Mouse (Mus musculus) midbrain, embryonic 12.5 days (tissue): ENCODE results near the gene Gm20388. TPM values are rescaled to one million over a fixed set of nuclear protein-coding genes. Genes with fewer than 3 reads are reported as not detected.

Experiments
- ATAC-seq: fragments of 200-750 bp; cut with Nextera tagmentation; 2 replicates; pipeline ENCODE4 v1.8.0; 2017; ENCODE audit warnings: low read depth, moderate TSS enrichment, moderate library complexity; ENCODE audit not compliant: low FRiP score
- H3K27ac ChIP-seq: fragments of 300-500 bp; sonication (generic); replicated peaks from 2 replicates; pipeline ENCODE4 v1.5.1; 2016; ENCODE audit warnings: mild to moderate bottlenecking
- H3K27me3 ChIP-seq: fragments of 300-500 bp; sonication (generic); 2 replicates; pipeline ENCODE4 v1.6.1; 2016; ENCODE audit warnings: mild to moderate bottlenecking
- H3K36me3 ChIP-seq: fragments of 300-500 bp; sonication (generic); 2 replicates; pipeline ENCODE4 v1.6.1; 2016
- H3K4me1 ChIP-seq: fragments of 300-500 bp; sonication (generic); 2 replicates; pipeline ENCODE4 v1.6.1; 2016
- H3K4me2 ChIP-seq: fragments of 300-500 bp; sonication (generic); replicated peaks from 2 replicates; pipeline ENCODE4 v1.6.1; 2016; ENCODE audit warnings: mild to moderate bottlenecking, moderate library complexity
- H3K4me3 ChIP-seq: fragments of 300-500 bp; sonication (generic); 2 replicates; pipeline ENCODE4 v1.5.1; 2016; ENCODE audit warnings: mild to moderate bottlenecking
- H3K9ac ChIP-seq: fragments of 300-500 bp; sonication (generic); replicated peaks from 2 replicates; pipeline ENCODE4 v1.6.1; 2016; ENCODE audit warnings: mild to moderate bottlenecking, moderate library complexity
- H3K9me3 ChIP-seq: fragments of 300-500 bp; sonication (generic); 2 replicates; pipeline ENCODE4 v1.6.1; 2016; ENCODE audit warnings: mild to moderate bottlenecking
- WGBS: fragments of 180-500 bp; shearing (Covaris S2); methylation state at CpG from one replicate; pipeline ENCODE4 v1.1.7; 2016; 5-methylcytosine and 5-hydroxymethylcytosine counted together
- polyA plus RNA-seq: library from polyadenylated mRNA; unstranded; fragments of >200 nt; fragmentation: Nextera tagmentation; extraction: Ambion mirVana; gene quantifications from 2 replicates; pipeline ENCODE4 v1.2.1, GENCODE M21; 2016

The Gm20388 gene
- polyA plus RNA-seq, 1 experiment from 2014 or later: not detected

DNA sequence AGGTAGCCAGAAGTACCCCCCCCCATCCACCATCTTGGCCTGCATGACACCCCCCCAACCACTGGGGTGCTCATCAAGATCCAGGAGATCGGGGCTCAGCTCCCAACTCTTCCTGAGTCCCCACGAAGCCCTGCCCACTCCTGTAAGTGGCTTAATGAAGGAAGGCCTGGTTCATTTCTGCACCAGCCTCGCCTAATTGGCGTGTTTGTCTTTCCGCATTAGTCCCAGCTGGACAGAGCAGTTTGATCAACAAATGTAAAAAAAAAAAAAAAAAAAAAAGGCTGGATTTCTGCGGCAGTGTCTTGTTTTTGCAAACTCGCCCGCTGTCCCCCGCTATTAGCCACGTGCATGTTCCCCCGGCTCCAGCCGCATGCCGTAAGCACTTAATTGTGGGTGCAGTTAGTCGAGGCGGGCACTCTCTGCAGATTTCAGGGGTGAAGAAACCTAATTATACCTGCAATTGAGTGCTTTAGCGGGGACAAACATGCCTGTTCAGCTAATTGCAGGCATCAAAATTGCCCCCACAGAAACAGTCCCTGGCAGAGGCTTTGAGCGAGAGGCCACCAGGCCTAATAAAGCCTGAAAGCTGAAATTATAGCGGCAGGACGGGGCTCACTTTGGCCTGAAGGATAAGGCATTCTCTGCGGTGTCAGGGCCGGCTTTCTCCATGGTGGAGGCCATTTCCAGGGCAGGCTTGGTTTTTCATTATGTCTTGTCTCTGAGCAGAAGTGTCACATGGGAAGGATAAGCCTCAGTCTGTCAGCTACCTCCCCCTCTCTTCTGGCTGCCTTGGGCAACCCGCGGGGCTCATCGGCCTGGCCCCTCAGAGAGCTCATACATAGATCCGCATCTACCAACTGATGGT is 566.3 kb downstream of the Gm20388 start:
- Histone ChIP-seq H3K27ac (peak overlapping the region; percentile 81), H3K27me3 (0 out of 2 replicates have a peak, but pooled peaks cover 6% of the 10 kb centered on the region), H3K9me3 (no peaks in the 10 kb centered on the region), H3K4me1 (peaks cover 69% of the 10 kb centered on the region), H3K4me3 (no peak overlapping the region), H3K4me2 (no peak overlapping the region), H3K9ac (no peak overlapping the region), H3K36me3 (no peaks in the 10 kb centered on the region)
- WGBS: 35% methylated on average over 25 of the region's 25 CpGs
- ATAC-seq: peak; percentile 57; the same call in 1 of the 2 replicates

DNA sequence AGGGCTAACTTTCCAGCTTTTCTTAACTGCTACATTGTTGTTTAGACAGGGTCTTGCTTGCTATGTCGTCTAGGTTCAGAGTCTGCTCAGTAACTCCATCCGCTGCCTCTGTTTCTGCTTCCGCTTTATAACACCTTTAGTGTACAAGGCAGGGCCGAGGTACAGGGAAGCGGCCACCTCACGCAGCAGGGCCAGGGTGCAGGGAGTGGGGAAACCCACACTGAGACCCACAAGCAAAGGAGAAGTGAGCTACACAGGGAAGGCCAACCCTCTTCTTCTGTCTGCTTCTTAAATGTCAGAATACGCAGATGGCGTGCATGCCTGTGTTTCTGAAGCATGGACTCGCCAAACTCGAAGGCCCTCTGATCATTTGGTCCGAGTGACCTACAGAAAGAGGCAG is 568.1 kb downstream of the Gm20388 start:
- Histone ChIP-seq H3K4me2 (no peak overlapping the region), H3K27ac (no peak overlapping the region; the same call in 1 of the 2 replicates), H3K36me3 (no peaks in the 10 kb centered on the region), H3K4me1 (peaks cover 55% of the 10 kb centered on the region), H3K9me3 (no peaks in the 10 kb centered on the region), H3K9ac (no peak overlapping the region), H3K27me3 (peaks cover 11% of the 10 kb centered on the region), H3K4me3 (no peak overlapping the region)
- 91% methylated on average over 11 of the region's 11 CpGs for whole genome bisulfite sequencing
- ATAC-seq: no peak

DNA sequence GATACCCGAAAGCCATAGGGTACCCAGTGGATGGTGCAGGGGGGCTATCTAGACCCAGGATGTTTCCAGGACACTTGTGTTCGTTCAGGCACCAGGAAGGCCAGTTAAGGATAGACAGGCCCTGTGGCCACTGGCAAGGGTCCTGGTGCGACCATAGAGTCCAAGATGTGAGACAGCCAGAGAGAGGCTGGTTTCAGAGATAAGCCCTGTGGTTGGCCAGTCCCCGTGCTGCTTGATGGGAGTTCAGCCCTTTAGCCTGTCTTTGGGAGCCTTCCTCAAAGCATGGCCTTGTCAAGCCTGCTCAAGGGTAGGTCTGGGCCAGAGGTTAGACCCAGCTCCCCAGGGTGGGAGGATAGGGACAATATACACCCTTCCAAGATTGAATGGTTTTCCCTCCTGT is 569.0 kb downstream of the Gm20388 start:
- H3K27ac ChIP-seq: no peak overlapping the region
- peaks cover 57% of the 10 kb centered on the region for H3K4me1 ChIP-seq
- WGBS: 87% methylated on average over 4 of the region's 4 CpGs
- no peaks in the 10 kb centered on the region for H3K9me3 ChIP-seq
- H3K36me3 ChIP-seq: no peaks in the 10 kb centered on the region
- no peak overlapping the region for H3K4me3 ChIP-seq
- ATAC-seq: no peak
- no peak overlapping the region for H3K9ac ChIP-seq
- H3K27me3 ChIP-seq: peaks cover 20% of the 10 kb centered on the region
- H3K4me2 ChIP-seq: no peak overlapping the region

DNA sequence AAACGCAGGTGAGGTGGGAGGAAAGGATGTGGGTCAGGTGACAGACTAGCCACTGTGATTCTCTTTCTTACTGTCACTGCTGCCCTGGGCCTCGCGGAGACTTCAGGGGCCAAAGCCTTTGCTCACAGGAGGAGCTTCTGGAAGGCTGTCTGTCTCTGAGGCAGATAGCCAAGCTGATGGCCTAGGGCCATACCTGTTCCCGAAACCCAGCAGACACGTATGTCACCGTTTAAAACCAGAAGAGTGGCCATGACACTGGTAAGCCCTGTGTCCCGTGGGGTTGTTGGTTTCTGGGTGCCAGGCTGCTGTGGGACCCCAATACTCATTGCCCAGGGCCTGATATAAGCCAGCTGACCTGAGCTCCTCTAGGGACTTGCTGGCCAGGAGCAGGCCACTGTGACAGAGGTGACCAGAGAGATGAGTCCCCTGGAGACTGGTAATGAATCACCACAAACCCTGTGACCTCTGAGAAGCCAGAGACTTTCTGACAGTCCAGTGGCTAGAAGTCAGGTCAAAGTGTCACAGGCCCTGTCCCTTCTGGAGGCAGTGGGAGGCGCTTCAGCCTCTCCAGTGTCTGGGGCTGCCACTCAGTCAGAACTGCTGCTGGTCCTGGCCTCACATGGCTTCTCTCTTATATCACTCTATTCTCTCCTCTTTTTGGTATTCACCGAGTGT is 571.5 kb downstream of the Gm20388 start:
- no peak overlapping the region for H3K4me2 ChIP-seq
- no peaks in the 10 kb centered on the region for H3K9me3 ChIP-seq
- no peaks in the 10 kb centered on the region for H3K36me3 ChIP-seq
- no peak for ATAC-seq
- H3K4me3 ChIP-seq: no peak overlapping the region
- H3K9ac ChIP-seq: no peak overlapping the region
- H3K4me1 ChIP-seq: peaks cover 58% of the 10 kb centered on the region
- WGBS: 85% methylated on average over 9 of the region's 9 CpGs
- no peak overlapping the region for H3K27ac ChIP-seq
- peaks cover 24% of the 10 kb centered on the region for H3K27me3 ChIP-seq

DNA sequence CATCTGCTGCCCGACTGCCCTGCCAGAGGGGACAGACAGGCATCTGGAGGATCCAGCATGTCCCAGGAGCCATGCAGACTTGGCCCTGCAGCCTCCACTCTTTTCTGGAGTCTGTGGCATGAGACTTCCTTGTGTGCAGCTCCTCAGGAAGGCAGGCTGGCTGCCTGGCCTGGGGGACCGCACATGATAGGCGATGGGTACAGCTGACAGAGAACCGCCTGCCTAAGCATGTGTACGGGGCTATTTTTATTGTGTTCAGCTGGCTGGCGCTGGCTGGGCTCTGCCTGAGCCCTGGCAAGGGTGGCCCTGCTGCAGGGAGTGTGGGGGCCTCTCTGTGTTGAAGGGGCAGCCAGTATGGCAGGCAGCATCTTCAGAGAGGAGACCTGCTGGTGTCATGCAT is 573.8 kb downstream of the Gm20388 start:
- H3K4me2 ChIP-seq: no peak overlapping the region
- peaks cover 24% of the 10 kb centered on the region for H3K27me3 ChIP-seq
- peak overlapping the region; percentile 37 for H3K9ac ChIP-seq
- no peaks in the 10 kb centered on the region for H3K36me3 ChIP-seq
- no peak for ATAC-seq
- peak overlapping the region; percentile 54; the same call in 1 of the 2 replicates for H3K27ac ChIP-seq
- peaks cover 39% of the 10 kb centered on the region for H3K4me1 ChIP-seq
- H3K9me3 ChIP-seq: no peaks in the 10 kb centered on the region
- WGBS: 66% methylated on average over 6 of the region's 6 CpGs
- H3K4me3 ChIP-seq: no peak overlapping the region

DNA sequence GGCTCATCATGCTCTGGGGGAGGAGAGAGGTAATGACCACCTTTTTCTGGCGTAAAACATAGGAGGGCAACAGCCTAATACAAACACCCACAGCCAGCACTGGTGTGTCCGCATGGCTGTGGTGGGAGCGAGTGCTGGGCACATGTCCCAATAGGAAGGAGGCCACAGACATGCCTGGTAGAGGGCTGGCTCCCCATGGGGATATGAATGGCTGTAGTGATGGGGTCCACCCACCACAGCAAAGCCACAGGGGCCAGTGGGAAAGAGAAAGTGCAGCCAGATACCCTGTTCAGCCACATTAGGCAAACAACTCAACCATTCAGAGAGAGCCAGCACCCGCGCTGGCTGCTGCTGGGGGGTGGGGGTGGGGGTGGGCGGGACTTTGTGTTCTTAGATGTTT is 574.5 kb downstream of the Gm20388 start:
- Histone ChIP-seq H3K36me3 (no peaks in the 10 kb centered on the region), H3K27me3 (peaks cover 27% of the 10 kb centered on the region), H3K4me1 (peaks cover 45% of the 10 kb centered on the region), H3K27ac (no peak overlapping the region), H3K4me2 (no peak overlapping the region), H3K9ac (peak overlapping the region; percentile 37; the same call in 1 of the 2 replicates), H3K9me3 (no peaks in the 10 kb centered on the region), H3K4me3 (no peak overlapping the region)
- WGBS: 35% methylated on average over 6 of the region's 6 CpGs
- ATAC-seq: no peak

DNA sequence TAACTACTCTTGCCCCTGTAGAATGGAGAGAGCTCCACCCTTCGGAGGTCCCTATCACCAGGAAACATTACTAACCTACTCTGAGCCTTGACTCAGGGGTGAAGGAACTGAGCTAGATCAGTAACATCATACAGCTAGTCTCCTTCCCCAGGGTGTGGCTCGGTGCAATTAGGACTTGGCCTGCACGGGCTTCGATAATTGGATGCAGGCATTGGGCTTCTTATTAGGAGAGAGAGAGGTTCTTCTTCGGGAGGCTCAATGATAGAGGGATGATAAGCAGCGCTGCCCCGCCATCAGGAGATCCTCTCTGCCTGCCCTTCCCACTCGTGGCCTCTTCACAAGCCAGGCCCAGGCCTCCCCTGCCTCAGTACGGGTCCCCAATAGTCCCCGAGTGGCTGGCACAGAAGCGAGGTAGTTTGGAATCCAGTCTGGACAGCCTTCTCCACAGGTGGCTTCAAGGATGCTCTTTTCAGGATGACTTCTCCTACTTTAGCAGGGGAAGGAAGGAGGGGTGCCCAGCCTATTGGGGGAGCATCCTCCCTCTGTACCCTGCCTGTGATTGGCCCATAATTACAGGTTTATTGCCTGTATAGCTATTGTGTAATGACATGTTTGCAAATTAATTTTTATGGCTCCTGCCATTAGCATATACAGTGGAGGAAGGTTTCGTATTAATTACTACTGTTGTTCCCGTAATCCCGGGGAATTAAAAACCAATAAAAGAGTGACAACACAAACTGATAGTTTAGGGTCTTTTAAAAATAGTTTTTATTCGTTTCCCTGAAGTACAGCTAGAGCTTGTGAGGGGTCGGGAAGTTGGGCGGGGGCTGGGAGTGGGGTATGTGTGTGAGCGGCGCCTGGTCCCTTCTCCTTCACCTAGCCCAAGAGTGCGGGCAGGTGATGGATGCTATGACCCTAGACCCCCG is 575.2 kb downstream of the Gm20388 start:
- WGBS: 22% methylated on average over 20 of the region's 21 CpGs
- peaks cover 52% of the 10 kb centered on the region for H3K4me1 ChIP-seq

DNA sequence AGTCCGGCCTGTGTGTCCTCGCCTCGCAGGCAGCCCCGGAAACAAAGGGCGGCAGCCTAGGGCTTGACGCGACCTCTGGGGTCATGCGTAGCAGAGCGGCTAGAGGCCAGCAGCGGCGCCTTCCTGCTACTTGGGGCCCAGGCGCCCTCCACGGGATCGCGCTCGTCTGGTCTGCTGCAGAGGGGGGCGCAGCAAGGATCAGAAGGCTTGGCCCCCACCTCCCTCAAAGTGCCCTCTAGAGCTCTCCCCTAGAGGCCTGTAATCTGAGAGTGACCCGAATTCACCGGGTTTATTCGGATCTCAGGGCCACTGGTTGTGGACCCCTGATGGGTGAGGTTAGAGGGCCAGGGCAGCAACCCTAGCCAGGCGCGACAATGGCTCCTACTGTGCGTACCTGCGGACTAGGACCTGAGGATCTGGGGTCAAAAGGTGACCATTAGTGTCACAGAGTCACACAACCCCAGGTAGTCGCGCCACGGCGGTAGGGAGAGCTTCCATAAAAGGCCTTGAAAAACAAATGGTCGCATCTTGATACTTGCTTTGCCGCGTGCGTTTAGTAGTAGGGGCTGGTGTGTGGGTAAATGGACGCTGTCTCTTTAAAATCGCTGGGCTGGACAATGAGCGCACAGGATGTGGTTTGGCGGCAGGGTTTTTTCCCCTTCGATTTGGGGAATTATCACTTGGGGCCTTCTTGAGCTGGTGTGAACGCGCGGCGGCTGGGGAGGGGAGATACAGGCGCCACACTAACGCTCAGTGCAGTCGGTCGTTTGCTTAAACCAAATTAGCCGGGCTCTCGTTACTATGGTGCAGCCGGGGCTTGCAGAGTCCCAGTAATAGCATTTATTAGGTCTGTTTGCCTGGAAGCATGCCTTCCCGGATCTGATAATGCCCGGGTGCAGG is 576.1 kb downstream of the Gm20388 start:
- no peaks in the 10 kb centered on the region for H3K36me3 ChIP-seq
- peak overlapping the region; percentile 90 for H3K4me2 ChIP-seq
- ATAC-seq: peak; percentile 25; the same call in 1 of the 2 replicates
- H3K9me3 ChIP-seq: no peaks in the 10 kb centered on the region
- H3K27me3 ChIP-seq: peaks cover 43% of the 10 kb centered on the region
- WGBS: 1% methylated on average over 50 of the region's 50 CpGs
- H3K4me1 ChIP-seq: peaks cover 58% of the 10 kb centered on the region
- H3K9ac ChIP-seq: peak overlapping the region; percentile 93
- peak overlapping the region; percentile 85 for H3K4me3 ChIP-seq
- peak overlapping the region; percentile 100 for H3K27ac ChIP-seq

More for the DNA sequence above, 575.2 kb downstream of the Gm20388 start:
- Histone ChIP-seq H3K4me3 (peak overlapping the region; percentile 85), H3K9ac (peak overlapping the region; percentile 93; the same call in 1 of the 2 replicates), H3K27ac (peak overlapping the region; percentile 100), H3K4me2 (peak overlapping the region; percentile 90), H3K27me3 (peaks cover 34% of the 10 kb centered on the region), H3K36me3 (no peaks in the 10 kb centered on the region), H3K9me3 (no peaks in the 10 kb centered on the region)
- ATAC-seq: no peak

DNA sequence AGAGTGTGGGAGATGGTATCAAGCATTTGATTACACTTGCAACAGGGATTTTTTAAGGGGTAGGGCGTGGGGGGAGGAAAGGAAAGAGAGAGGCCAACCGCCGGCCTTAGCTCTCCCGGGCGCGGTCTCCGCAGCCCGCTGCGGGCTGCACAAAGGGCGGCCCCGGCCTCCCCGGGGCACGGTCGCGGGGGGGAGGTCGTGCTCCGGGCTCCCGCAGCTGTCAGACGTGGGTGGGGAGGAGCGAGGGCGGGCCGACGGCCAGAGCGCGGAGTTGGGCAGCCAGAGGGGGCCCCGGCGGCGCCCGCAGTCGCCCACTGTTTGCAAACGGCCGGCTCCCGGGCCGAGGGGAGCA is 576.7 kb downstream of the Gm20388 start:
- Histone ChIP-seq H3K4me1 (peaks cover 62% of the 10 kb centered on the region), H3K9ac (peak overlapping the region; percentile 93), H3K4me3 (peak overlapping the region; percentile 85), H3K36me3 (no peaks in the 10 kb centered on the region), H3K4me2 (peak overlapping the region; percentile 90), H3K27ac (peak overlapping the region; percentile 100), H3K9me3 (no peaks in the 10 kb centered on the region), H3K27me3 (peaks cover 49% of the 10 kb centered on the region)
- ATAC-seq: peak; percentile 42
- WGBS: 0% methylated on average over 34 of the region's 34 CpGs

DNA sequence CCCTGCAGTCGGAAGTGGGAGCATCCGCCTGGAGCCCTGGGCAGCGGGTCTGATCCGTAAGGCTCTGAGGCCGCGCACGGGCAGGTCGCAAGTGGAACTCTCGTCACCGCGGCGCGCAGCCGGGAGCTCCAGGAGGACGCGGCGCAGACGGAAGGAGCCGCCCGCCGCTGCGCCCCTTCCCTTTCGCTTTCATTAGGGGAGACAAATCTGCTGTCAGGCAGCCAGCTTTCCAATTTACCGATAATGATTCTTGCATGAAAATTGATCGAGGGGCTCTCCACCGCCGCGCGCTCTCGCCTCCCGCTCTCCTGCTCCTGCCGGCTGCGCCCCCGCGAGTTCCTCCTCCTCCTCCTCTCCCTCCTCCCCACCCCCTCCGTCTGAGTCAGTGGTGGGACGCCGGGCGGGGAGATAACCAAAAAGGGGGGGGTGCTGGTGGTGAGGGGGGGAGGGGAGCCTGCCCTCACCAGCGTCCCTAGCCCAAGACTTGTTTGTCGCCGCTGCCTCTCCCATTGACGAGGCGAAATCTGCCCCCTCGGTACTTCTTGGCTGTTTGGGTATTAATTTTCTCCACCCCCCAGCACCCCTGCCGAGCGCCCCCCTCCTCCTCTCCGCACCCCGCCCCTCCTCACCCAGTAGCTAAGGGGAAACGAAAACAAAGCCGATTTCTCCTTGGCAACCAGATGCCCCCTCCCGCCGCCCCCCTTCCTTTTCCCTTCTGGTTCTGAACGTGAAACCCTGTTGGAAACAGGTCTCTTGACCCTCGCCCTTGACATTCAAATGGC is 577.3 kb downstream of the Gm20388 start:
- Histone ChIP-seq H3K9me3 (no peaks in the 10 kb centered on the region), H3K27ac (peak overlapping the region; percentile 100), H3K27me3 (peaks cover 52% of the 10 kb centered on the region), H3K36me3 (no peaks in the 10 kb centered on the region), H3K9ac (peak overlapping the region; percentile 93), H3K4me3 (peak overlapping the region; percentile 85), H3K4me2 (peak overlapping the region; percentile 90), H3K4me1 (peaks cover 68% of the 10 kb centered on the region)
- peak; percentile 72 for ATAC-seq
- 1% methylated on average over 51 of the region's 55 CpGs for WGBS
